Mouse (Mus musculus) lung, adult 2 months (tissue): Measurements from ENCODE around the gene Sema5b.

Experiments
- CTCF ChIP-seq: fragments of 200-500 bp; IDR thresholded peaks from 2 replicates; pipeline ENCODE4 v1.5.1; 2011; ENCODE audit warnings: mild to moderate bottlenecking, low read length, control low read depth; ENCODE audit not compliant: insufficient read depth
- POLR2A ChIP-seq: fragments of 200-500 bp; IDR thresholded peaks from 2 replicates; pipeline ENCODE4 v1.6.1; 2011; ENCODE audit warnings: low read depth, mild to moderate bottlenecking, control low read depth, low read length, borderline replicate concordance; ENCODE audit errors: extremely low read depth

- TF ChIP-seq CTCF (no peak), POLR2A (no peak)
Measured at GRCm38 (mm10) chr16:35625286-35626020, 84.5 kb downstream of the Sema5b start.
